Mouse (Mus musculus) lung, postnatal 25 days (tissue): Measurements from ENCODE around the gene Tbc1d4.

ENCODE experiments used
- DNase-seq: peaks from one replicate; pipeline ENCODE4 v3.0.0; 2022; ENCODE audit warnings: low spot score

The Tbc1d4 gene

GRCm38 (mm10) chr14:101532090-101532695 is 76.8 kb downstream of the Tbc1d4 start:
- DNase-seq, result no peak

- no peak for DNase-seq
Observed at GRCm38 (mm10) chr14:101530455-101530854, 78.5 kb downstream of the Tbc1d4 start.

- no peak for DNase-seq
Observed at GRCm38 (mm10) chr14:101529194-101529593, 79.8 kb downstream of the Tbc1d4 start.

- no peak for DNase-seq
Observed at GRCm38 (mm10) chr14:101527420-101527996, 81.5 kb downstream of the Tbc1d4 start.

- DNase-seq, result no peak
Observed at GRCm38 (mm10) chr14:101526478-101526877, 82.5 kb downstream of the Tbc1d4 start.

- DNase-seq, result no peak
Observed at GRCm38 (mm10) chr14:101519964-101520363, 89.0 kb downstream of the Tbc1d4 start.

- no peak for DNase-seq
Observed at GRCm38 (mm10) chr14:101518259-101518658, 90.7 kb downstream of the Tbc1d4 start.

GRCm38 (mm10) chr14:101517801-101518200 is 91.2 kb downstream of the Tbc1d4 start:
- peak; percentile 16 for DNase-seq

GRCm38 (mm10) chr14:101517341-101517740 is 91.7 kb downstream of the Tbc1d4 start:
- peak; percentile 35 for DNase-seq

GRCm38 (mm10) chr14:101516864-101517263 is 92.1 kb downstream of the Tbc1d4 start:
- DNase-seq, result no peak

GRCm38 (mm10) chr14:101516031-101516430 is 93.0 kb downstream of the Tbc1d4 start:
- no peak for DNase-seq

GRCm38 (mm10) chr14:101515271-101515670 is 93.7 kb downstream of the Tbc1d4 start:
- DNase-seq, result no peak

- no peak for DNase-seq
Observed at GRCm38 (mm10) chr14:101514557-101514971, 94.4 kb downstream of the Tbc1d4 start.

- no peak for DNase-seq
Observed at GRCm38 (mm10) chr14:101513163-101513562, 95.8 kb downstream of the Tbc1d4 start.

- DNase-seq, result no peak
Observed at GRCm38 (mm10) chr14:101511410-101511809, 97.6 kb downstream of the Tbc1d4 start.

- DNase-seq, result no peak
Observed at GRCm38 (mm10) chr14:101510540-101511313, 98.3 kb downstream of the Tbc1d4 start.

GRCm38 (mm10) chr14:101509759-101510158 is 99.2 kb downstream of the Tbc1d4 start:
- DNase-seq, result no peak

- no peak for DNase-seq
Observed at GRCm38 (mm10) chr14:101507956-101508355, 101.0 kb downstream of the Tbc1d4 start.

GRCm38 (mm10) chr14:101507146-101507545 is 101.8 kb downstream of the Tbc1d4 start:
- DNase-seq, result no peak

- no peak for DNase-seq
Observed at GRCm38 (mm10) chr14:101505805-101506204, 103.2 kb downstream of the Tbc1d4 start.

- DNase-seq, result no peak
Observed at GRCm38 (mm10) chr14:101504473-101505200, 104.4 kb downstream of the Tbc1d4 start.

GRCm38 (mm10) chr14:101503168-101503961 is 105.6 kb downstream of the Tbc1d4 start:
- DNase-seq, result no peak
